Mouse (Mus musculus) MEL (cell line): ENCODE results near the gene Srarp. TPM values are rescaled to one million over a fixed set of nuclear protein-coding genes. Genes with fewer than 3 reads are reported as not detected.

Experiments used
- DNase-seq: peaks from one replicate; pipeline ENCODE4 v3.0.0; 2011; ENCODE audit warnings: low read depth, low spot score
- H3K27ac ChIP-seq: 2 replicates; pipeline ENCODE4 v1.5.1; 2012; ENCODE audit warnings: low read depth, mild to moderate bottlenecking, control low read depth, low read length, moderate library complexity; ENCODE audit not compliant: control insufficient read depth
- H3K27me3 ChIP-seq, 2 experiments: fragments of 150-350 bp in 1 of 2; sonication (generic) in 1 of 2; 2 replicates each; pipeline ENCODE4 v1.6.1; 2012; ENCODE audit warnings: low read length in 2 of 2, mild to moderate bottlenecking in 2 of 2, improper control_type of control experiment in 1 of 2, moderate library complexity in 1 of 2; ENCODE audit not compliant: insufficient read depth in 2 of 2, control insufficient read depth in 1 of 2
- H3K36me3 ChIP-seq, 2 experiments: 2 replicates each; pipeline ENCODE4 v1.6.1; 2012 to 2014; ENCODE audit warnings: low read length in 2 of 2, improper control_type of control experiment in 1 of 2, inconsistent platforms in 1 of 2, mild to moderate bottlenecking in 1 of 2; ENCODE audit not compliant: insufficient read depth in 2 of 2, control insufficient read depth in 1 of 2
- H3K4me1 ChIP-seq, 2 experiments: fragments of 150-350 bp in 1 of 2; sonication (generic) in 1 of 2; 2 replicates each; pipeline ENCODE4 v1.6.1; 2012; ENCODE audit warnings: low read length in 2 of 2, improper control_type of control experiment in 1 of 2, mild to moderate bottlenecking in 1 of 2; ENCODE audit not compliant: insufficient read depth in 2 of 2, control insufficient read depth in 1 of 2
- H3K4me3 ChIP-seq, 2 experiments: fragments of 150-350 bp in 1 of 2; sonication (generic) in 1 of 2; 2 replicates each; pipeline ENCODE4 v1.5.1; 2012; ENCODE audit warnings: low read depth in 2 of 2, low read length in 2 of 2, mild to moderate bottlenecking in 2 of 2, moderate library complexity in 2 of 2, control low read depth in 1 of 2, improper control_type of control experiment in 1 of 2; ENCODE audit not compliant: control insufficient read depth in 1 of 2, insufficient read depth in 1 of 2
- H3K79me2 ChIP-seq: 2 replicates; pipeline ENCODE4 v1.6.1; 2012; ENCODE audit warnings: mild to moderate bottlenecking, low read length, moderate library complexity; ENCODE audit not compliant: control insufficient read depth, poor library complexity, insufficient read depth
- H3K9ac ChIP-seq: 2 replicates; pipeline ENCODE4 v1.6.1; 2012; ENCODE audit warnings: low read depth, mild to moderate bottlenecking, control low read depth, low read length, moderate library complexity; ENCODE audit not compliant: control insufficient read depth, poor library complexity, severe bottlenecking
- H3K9me3 ChIP-seq: fragments of 150-350 bp; sonication (generic); replicated peaks from 2 replicates; pipeline ENCODE4 v1.6.1; 2012; ENCODE audit warnings: mild to moderate bottlenecking, low read length, improper control_type of control experiment, moderate library complexity; ENCODE audit not compliant: insufficient read depth
- BHLHE40 ChIP-seq: IDR thresholded peaks from 2 replicates; pipeline ENCODE4 v1.6.1; 2012; ENCODE audit warnings: low read depth, mild to moderate bottlenecking, inconsistent platforms, low read length, improper control_type of control experiment, borderline replicate concordance
- CHD1 ChIP-seq: IDR thresholded peaks from 2 replicates; pipeline ENCODE4 v1.6.1; 2012; ENCODE audit warnings: low read depth, mild to moderate bottlenecking, inconsistent platforms, low read length, improper control_type of control experiment
- E2F4 ChIP-seq: IDR thresholded peaks from 2 replicates; pipeline ENCODE4 v1.6.1; 2011; ENCODE audit warnings: low read depth, low read length, improper control_type of control experiment, borderline replicate concordance
- ELF1 ChIP-seq: IDR thresholded peaks from 2 replicates; pipeline ENCODE4 v1.6.1; 2014; ENCODE audit warnings: low read depth, mild to moderate bottlenecking, inconsistent platforms, low read length, improper control_type of control experiment, moderate library complexity
- GABPA ChIP-seq: IDR thresholded peaks from 2 replicates; pipeline ENCODE4 v1.6.1; 2012; ENCODE audit warnings: low read depth, mild to moderate bottlenecking, inconsistent platforms, low read length, improper control_type of control experiment, moderate library complexity
- GATA1 ChIP-seq: IDR thresholded peaks from 2 replicates; pipeline ENCODE4 v1.6.1; 2011; ENCODE audit warnings: low read depth, low read length, improper control_type of control experiment
- HCFC1 ChIP-seq: IDR thresholded peaks from 2 replicates; pipeline ENCODE4 v1.6.1; 2012; ENCODE audit warnings: low read depth, mild to moderate bottlenecking, inconsistent platforms, low read length, improper control_type of control experiment, moderate library complexity
- KAT2A ChIP-seq: conservative IDR thresholded peaks from 2 replicates; pipeline ENCODE4 v1.6.1; 2012; ENCODE audit warnings: low read depth, low read length, improper control_type of control experiment, inconsistent platforms
- MAX ChIP-seq: IDR thresholded peaks from 2 replicates; pipeline ENCODE4 v1.6.1; 2011; ENCODE audit warnings: low read length, improper control_type of control experiment
- MAZ ChIP-seq: IDR thresholded peaks from 2 replicates; pipeline ENCODE4 v1.6.1; 2012; ENCODE audit warnings: low read depth, mild to moderate bottlenecking, inconsistent platforms, low read length, improper control_type of control experiment
- MXI1 ChIP-seq: IDR thresholded peaks from 2 replicates; pipeline ENCODE4 v1.6.1; 2011; ENCODE audit warnings: mild to moderate bottlenecking, low read depth, low read length, improper control_type of control experiment
- POLR2A ChIP-seq, 2 experiments: IDR thresholded peaks; 2 replicates each; pipeline ENCODE4 v1.6.1; 2011 to 2012; ENCODE audit warnings: low read length in 2 of 2, mild to moderate bottlenecking in 2 of 2, control low read depth in 1 of 2, improper control_type of control experiment in 1 of 2, low read depth in 1 of 2, moderate library complexity in 1 of 2; ENCODE audit not compliant: control insufficient read depth in 1 of 2, insufficient read depth in 1 of 2, poor library complexity in 1 of 2
- POLR2AphosphoS2 ChIP-seq: IDR thresholded peaks from 2 replicates; pipeline ENCODE4 v1.6.1; 2011; ENCODE audit warnings: low read length, improper control_type of control experiment
- POLR2AphosphoS5 ChIP-seq: IDR thresholded peaks from 2 replicates; pipeline ENCODE4 v1.6.1; 2012; ENCODE audit warnings: low read depth, borderline replicate concordance, mild to moderate bottlenecking, inconsistent platforms, low read length, moderate library complexity, mixed read lengths
- SIN3A ChIP-seq: IDR thresholded peaks from 2 replicates; pipeline ENCODE4 v1.6.1; 2012; ENCODE audit warnings: low read length, improper control_type of control experiment, inconsistent platforms
- SMC3 ChIP-seq: IDR thresholded peaks from 2 replicates; pipeline ENCODE4 v1.6.1; 2011; ENCODE audit warnings: low read depth, low read length, improper control_type of control experiment
- TBP ChIP-seq: IDR thresholded peaks from 2 replicates; pipeline ENCODE4 v1.8.0; 2011; ENCODE audit warnings: low read depth, low read length, improper control_type of control experiment
- UBTF ChIP-seq: IDR thresholded peaks from 2 replicates; pipeline ENCODE4 v1.6.1; 2012; ENCODE audit warnings: low read depth, mild to moderate bottlenecking, inconsistent platforms, low read length, improper control_type of control experiment, moderate library complexity, borderline replicate concordance; ENCODE audit not compliant: insufficient read depth
- USF1 ChIP-seq: IDR thresholded peaks from 2 replicates; pipeline ENCODE4 v1.6.1; 2014; ENCODE audit warnings: low read depth, mild to moderate bottlenecking, inconsistent platforms, low read length, improper control_type of control experiment, moderate library complexity
- USF2 ChIP-seq, 2 experiments: IDR thresholded peaks; 2 replicates each; pipeline ENCODE4 v1.6.1; 2011 to 2012; ENCODE audit warnings: improper control_type of control experiment in 2 of 2, low read length in 2 of 2, borderline replicate concordance in 1 of 2, inconsistent platforms in 1 of 2, low read depth in 1 of 2, mild to moderate bottlenecking in 1 of 2; ENCODE audit not compliant: insufficient read depth in 1 of 2
- ZC3H11A ChIP-seq: IDR thresholded peaks from 2 replicates; pipeline ENCODE4 v1.6.1; 2012; ENCODE audit warnings: low read depth, mild to moderate bottlenecking, inconsistent platforms, low read length, improper control_type of control experiment
- ZMIZ1 ChIP-seq: IDR thresholded peaks from 2 replicates; pipeline ENCODE4 v1.6.1; 2012; ENCODE audit warnings: low read depth, mild to moderate bottlenecking, inconsistent platforms, low read length, improper control_type of control experiment, moderate library complexity
- ZNF384 ChIP-seq: IDR thresholded peaks from 2 replicates; pipeline ENCODE4 v1.6.1; 2012; ENCODE audit warnings: low read depth, mild to moderate bottlenecking, inconsistent platforms, low read length, improper control_type of control experiment
- polyA plus RNA-seq, 2 experiments: library from polyadenylated mRNA; stranded (reverse) in 1 of 2; unstranded in 1 of 2; fragments of >175 nt in 1 of 2; fragments of >200 nt in 1 of 2; gene quantifications; 2 replicates each; pipeline versions ENCODE4 v1.2.1 to v1.2.4; 2012; ENCODE audit warnings: low replicate concordance in 2 of 2, low read depth in 1 of 2; ENCODE audit not compliant: insufficient read length in 2 of 2, insufficient read depth in 1 of 2, missing spikeins in 1 of 2
- total RNA-seq: library from RNA; depleted of rRNA; stranded (reverse); fragments of 300-350 nt; gene quantifications from 2 replicates; pipeline ENCODE4 v1.2.3, GENCODE M21; 2012

Gene Srarp
- total and polyA plus RNA-seq, 3 experiments: not detected

DNA sequence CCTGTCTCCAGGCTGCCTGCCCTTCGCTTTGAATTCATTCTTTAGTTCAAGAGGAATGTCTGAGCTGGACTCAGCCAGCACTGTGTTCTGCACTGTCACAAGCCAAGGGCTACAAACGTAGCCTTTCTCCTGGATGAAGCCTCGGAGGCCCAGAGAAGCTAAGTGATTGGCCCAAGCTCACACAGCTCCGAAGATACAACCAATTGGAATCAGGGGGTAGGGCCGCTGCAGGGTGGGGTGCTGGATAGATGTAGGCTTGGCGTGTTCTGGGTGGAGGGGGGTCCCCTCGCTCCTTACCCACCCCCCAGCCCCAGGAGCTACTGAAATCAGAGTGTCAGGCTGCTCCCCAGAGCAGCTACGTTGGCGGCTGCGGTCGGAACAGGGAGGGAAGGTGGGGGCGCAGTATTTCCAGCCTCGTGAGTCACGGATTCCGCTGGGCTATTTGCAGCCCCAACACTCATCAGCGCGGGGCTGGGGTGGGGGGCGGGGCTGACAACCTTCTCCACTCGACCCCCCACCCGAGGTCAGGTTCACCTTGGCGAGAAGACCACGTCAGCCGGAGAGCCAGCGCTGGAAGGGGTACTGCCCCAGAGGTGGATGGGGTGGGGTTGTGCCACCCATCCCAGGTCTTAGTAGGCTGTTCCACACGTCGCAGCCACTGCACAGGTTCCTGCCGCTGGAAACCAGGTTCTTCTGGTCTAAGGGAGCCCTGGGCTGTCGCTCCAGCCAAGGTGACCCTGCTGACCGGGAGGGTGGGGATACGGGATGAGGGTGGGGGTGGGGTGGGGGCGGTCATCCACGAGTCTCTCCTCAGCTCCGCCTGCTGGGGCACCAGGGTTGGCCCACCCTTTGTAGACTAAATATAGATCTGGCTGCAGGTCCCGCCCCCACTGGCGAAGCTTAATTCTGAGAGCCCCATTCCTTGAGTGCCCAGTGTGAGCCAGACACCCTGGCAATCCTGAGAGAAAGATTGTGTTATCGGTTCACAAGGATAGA is 10.1 kb downstream of the Srarp start:
- TF ChIP-seq CHD1 (no peak), KAT2A (no peak), GABPA (no peak), POLR2AphosphoS5 (no peak), USF1 (no peak), ELF1 (no peak), MAX (no peak), HCFC1 (no peak)
- Histone ChIP-seq H3K9ac (no peak overlapping the region), H3K4me3 (no peak overlapping the region), H3K4me1 (no peaks in the 10 kb centered on the region), H3K36me3 (no peaks in the 10 kb centered on the region), H3K27ac (no peak overlapping the region), H3K27me3 (no peaks in the 10 kb centered on the region; a peak in 1 of 4 replicates), H3K9me3 (no peaks in the 10 kb centered on the region), H3K79me2 (no peaks in the 10 kb centered on the region)
- DNase-seq: no peak

DNA sequence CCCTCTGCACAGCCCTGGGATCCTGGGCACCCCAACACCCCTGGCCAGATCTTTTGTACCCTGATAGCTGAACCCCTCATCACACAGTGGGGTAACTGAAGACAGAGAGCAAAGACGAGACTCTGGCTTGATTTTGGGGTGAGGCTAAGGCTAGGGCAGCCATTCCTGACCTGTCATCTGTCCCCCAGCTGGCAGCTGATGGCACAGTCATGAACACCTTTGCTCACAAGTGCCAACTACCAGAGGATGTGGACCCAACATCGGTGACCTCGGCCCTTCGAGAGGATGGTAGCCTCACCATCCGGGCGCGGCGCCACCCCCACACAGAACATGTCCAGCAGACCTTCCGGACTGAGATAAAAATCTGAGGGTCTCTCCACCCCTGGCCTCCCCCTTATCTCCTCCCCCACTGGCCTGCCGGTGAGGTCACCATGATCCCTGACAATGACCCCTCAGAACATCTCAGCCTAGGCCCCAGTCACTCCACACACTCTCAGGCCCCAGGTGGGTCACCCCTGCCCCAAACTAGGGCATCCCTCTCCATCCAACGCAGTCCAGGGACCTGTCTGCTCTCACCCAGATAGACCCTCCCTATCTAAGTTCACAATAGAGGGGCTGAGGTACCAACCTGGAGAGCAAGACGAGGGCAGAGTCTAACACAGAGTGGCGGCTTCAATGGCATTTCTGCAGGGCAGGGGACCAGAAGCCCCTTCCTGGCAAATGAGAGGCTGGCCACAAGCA is 12.0 kb downstream of the Srarp start:
- Histone ChIP-seq H3K4me1 (no peaks in the 10 kb centered on the region), H3K9me3 (no peaks in the 10 kb centered on the region), H3K9ac (no peak overlapping the region), H3K36me3 (no peaks in the 10 kb centered on the region), H3K27me3 (no peaks in the 10 kb centered on the region; a peak in 1 of 4 replicates), H3K79me2 (no peaks in the 10 kb centered on the region), H3K27ac (no peak overlapping the region), H3K4me3 (no peak overlapping the region)
- DNase-seq: no peak
- TF ChIP-seq TBP: no peak

DNA sequence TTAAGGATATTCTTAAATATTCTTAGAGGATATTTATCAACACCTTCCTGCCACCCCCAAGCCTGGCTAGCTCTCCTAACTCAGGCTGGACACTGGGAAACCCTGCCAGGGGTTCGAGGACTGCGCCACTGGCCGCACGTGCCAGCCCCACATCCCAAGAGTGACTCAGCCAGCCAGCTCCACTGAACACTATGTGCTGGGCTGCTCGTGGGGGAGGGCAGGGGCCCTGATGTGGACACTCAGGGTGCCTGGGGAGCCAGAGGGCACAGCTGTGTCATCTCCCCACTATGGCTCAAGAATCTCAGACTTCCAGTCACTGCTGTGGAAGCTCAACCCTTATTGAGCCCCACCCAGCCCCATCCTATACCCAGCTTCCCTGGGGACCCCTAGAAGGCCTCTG is 12.6 kb downstream of the Srarp start:
- Histone ChIP-seq H3K9ac (no peak overlapping the region), H3K9me3 (no peaks in the 10 kb centered on the region), H3K27me3 (no peaks in the 10 kb centered on the region; a peak in 1 of 4 replicates), H3K36me3 (no peaks in the 10 kb centered on the region), H3K4me1 (no peaks in the 10 kb centered on the region), H3K4me3 (no peak overlapping the region), H3K27ac (no peak overlapping the region), H3K79me2 (no peaks in the 10 kb centered on the region)
- DNase-seq: no peak
- TF ChIP-seq MAZ (no peak), SMC3 (no peak), CHD1 (no peak), ZNF384 (no peak), KAT2A (no peak), GATA1 (no peak), BHLHE40 (no peak), SIN3A (no peak), UBTF (no peak), ZMIZ1 (no peak), ELF1 (no peak), USF2 (IDR thresholded peaks at IDR 0.05; ENCODE audit: borderline replicate concordance in 1 of 2, insufficient read depth in 1 of 2, low read depth in 1 of 2, low read length in 2 of 2) (no peak), POLR2A (IDR thresholded peaks at IDR 0.05; ENCODE audit: control insufficient read depth in 1 of 2, insufficient read depth in 1 of 2, low read depth in 1 of 2, low read length in 2 of 2, poor library complexity in 1 of 2) (no peak), POLR2AphosphoS5 (no peak), POLR2AphosphoS2 (no peak), ZC3H11A (no peak), MXI1 (no peak), E2F4 (no peak)
